Mouse (Mus musculus) MEL (cell line): ENCODE results near the gene Cst3. TPM values are rescaled to one million over a fixed set of nuclear protein-coding genes. Genes with fewer than 3 reads are reported as not detected.

Experiments
- DNase-seq: peaks from one replicate; pipeline ENCODE4 v3.0.0; 2011; ENCODE audit warnings: low read depth, low spot score
- H3K27ac ChIP-seq: 2 replicates; pipeline ENCODE4 v1.5.1; 2012; ENCODE audit warnings: low read depth, mild to moderate bottlenecking, control low read depth, low read length, moderate library complexity; ENCODE audit not compliant: control insufficient read depth
- H3K27me3 ChIP-seq, 2 experiments: fragments of 150-350 bp in 1 of 2; sonication (generic) in 1 of 2; 2 replicates each; pipeline ENCODE4 v1.6.1; 2012; ENCODE audit warnings: low read length in 2 of 2, mild to moderate bottlenecking in 2 of 2, improper control_type of control experiment in 1 of 2, moderate library complexity in 1 of 2; ENCODE audit not compliant: insufficient read depth in 2 of 2, control insufficient read depth in 1 of 2
- H3K36me3 ChIP-seq, 2 experiments: 2 replicates each; pipeline ENCODE4 v1.6.1; 2012 to 2014; ENCODE audit warnings: low read length in 2 of 2, improper control_type of control experiment in 1 of 2, inconsistent platforms in 1 of 2, mild to moderate bottlenecking in 1 of 2; ENCODE audit not compliant: insufficient read depth in 2 of 2, control insufficient read depth in 1 of 2
- H3K4me1 ChIP-seq, 2 experiments: fragments of 150-350 bp in 1 of 2; sonication (generic) in 1 of 2; 2 replicates each; pipeline ENCODE4 v1.6.1; 2012; ENCODE audit warnings: low read length in 2 of 2, improper control_type of control experiment in 1 of 2, mild to moderate bottlenecking in 1 of 2; ENCODE audit not compliant: insufficient read depth in 2 of 2, control insufficient read depth in 1 of 2
- H3K4me3 ChIP-seq, 2 experiments: fragments of 150-350 bp in 1 of 2; sonication (generic) in 1 of 2; 2 replicates each; pipeline ENCODE4 v1.5.1; 2012; ENCODE audit warnings: low read depth in 2 of 2, low read length in 2 of 2, mild to moderate bottlenecking in 2 of 2, moderate library complexity in 2 of 2, control low read depth in 1 of 2, improper control_type of control experiment in 1 of 2; ENCODE audit not compliant: control insufficient read depth in 1 of 2, insufficient read depth in 1 of 2
- H3K79me2 ChIP-seq: 2 replicates; pipeline ENCODE4 v1.6.1; 2012; ENCODE audit warnings: mild to moderate bottlenecking, low read length, moderate library complexity; ENCODE audit not compliant: control insufficient read depth, poor library complexity, insufficient read depth
- H3K9ac ChIP-seq: 2 replicates; pipeline ENCODE4 v1.6.1; 2012; ENCODE audit warnings: low read depth, mild to moderate bottlenecking, control low read depth, low read length, moderate library complexity; ENCODE audit not compliant: control insufficient read depth, poor library complexity, severe bottlenecking
- H3K9me3 ChIP-seq: fragments of 150-350 bp; sonication (generic); replicated peaks from 2 replicates; pipeline ENCODE4 v1.6.1; 2012; ENCODE audit warnings: mild to moderate bottlenecking, low read length, improper control_type of control experiment, moderate library complexity; ENCODE audit not compliant: insufficient read depth
- BHLHE40 ChIP-seq: IDR thresholded peaks from 2 replicates; pipeline ENCODE4 v1.6.1; 2012; ENCODE audit warnings: low read depth, mild to moderate bottlenecking, inconsistent platforms, low read length, improper control_type of control experiment, borderline replicate concordance
- CHD2 ChIP-seq: IDR thresholded peaks from 2 replicates; pipeline ENCODE4 v1.6.1; 2011; ENCODE audit warnings: low read length, improper control_type of control experiment
- CTCF ChIP-seq, 3 experiments: IDR thresholded peaks in 2 of 3; conservative IDR thresholded peaks in 1 of 3; 2 replicates each; pipeline ENCODE4 v1.5.1; 2011 to 2012; ENCODE audit warnings: low read length in 3 of 3, low read depth in 2 of 3, mild to moderate bottlenecking in 2 of 3, improper control_type of control experiment in 1 of 3, inconsistent platforms in 1 of 3, mixed read lengths in 1 of 3, moderate library complexity in 1 of 3; ENCODE audit not compliant: control insufficient read depth in 1 of 3, insufficient read depth in 1 of 3, poor library complexity in 1 of 3, severe bottlenecking in 1 of 3
- ELF1 ChIP-seq: IDR thresholded peaks from 2 replicates; pipeline ENCODE4 v1.6.1; 2014; ENCODE audit warnings: low read depth, mild to moderate bottlenecking, inconsistent platforms, low read length, improper control_type of control experiment, moderate library complexity
- GABPA ChIP-seq: IDR thresholded peaks from 2 replicates; pipeline ENCODE4 v1.6.1; 2012; ENCODE audit warnings: low read depth, mild to moderate bottlenecking, inconsistent platforms, low read length, improper control_type of control experiment, moderate library complexity
- GATA1 ChIP-seq: IDR thresholded peaks from 2 replicates; pipeline ENCODE4 v1.6.1; 2011; ENCODE audit warnings: low read depth, low read length, improper control_type of control experiment
- HCFC1 ChIP-seq: IDR thresholded peaks from 2 replicates; pipeline ENCODE4 v1.6.1; 2012; ENCODE audit warnings: low read depth, mild to moderate bottlenecking, inconsistent platforms, low read length, improper control_type of control experiment, moderate library complexity
- JUND ChIP-seq: IDR thresholded peaks from 2 replicates; pipeline ENCODE4 v1.6.1; 2011; ENCODE audit warnings: low read depth, mild to moderate bottlenecking, improper control_type of control experiment, low read length
- MAFK ChIP-seq: IDR thresholded peaks from 2 replicates; pipeline ENCODE4 v1.6.1; 2011; ENCODE audit warnings: low read depth, mild to moderate bottlenecking, low read length, improper control_type of control experiment, borderline replicate concordance
- MAZ ChIP-seq: IDR thresholded peaks from 2 replicates; pipeline ENCODE4 v1.6.1; 2012; ENCODE audit warnings: low read depth, mild to moderate bottlenecking, inconsistent platforms, low read length, improper control_type of control experiment
- MYB ChIP-seq: IDR thresholded peaks from 2 replicates; pipeline ENCODE4 v1.6.1; 2011; ENCODE audit warnings: mild to moderate bottlenecking, low read depth, low read length, improper control_type of control experiment
- NRF1 ChIP-seq: IDR thresholded peaks from 2 replicates; pipeline ENCODE4 v1.6.1; 2014; ENCODE audit warnings: low read depth, mild to moderate bottlenecking, inconsistent platforms, low read length, improper control_type of control experiment, moderate library complexity; ENCODE audit not compliant: poor library complexity, insufficient read depth, severe bottlenecking
- POLR2A ChIP-seq, 2 experiments: IDR thresholded peaks; 2 replicates each; pipeline ENCODE4 v1.6.1; 2011 to 2012; ENCODE audit warnings: low read length in 2 of 2, mild to moderate bottlenecking in 2 of 2, control low read depth in 1 of 2, improper control_type of control experiment in 1 of 2, low read depth in 1 of 2, moderate library complexity in 1 of 2; ENCODE audit not compliant: control insufficient read depth in 1 of 2, insufficient read depth in 1 of 2, poor library complexity in 1 of 2
- RCOR1 ChIP-seq: IDR thresholded peaks from 2 replicates; pipeline ENCODE4 v1.6.1; 2012; ENCODE audit warnings: low read depth, mild to moderate bottlenecking, inconsistent platforms, low read length, improper control_type of control experiment
- SIN3A ChIP-seq: IDR thresholded peaks from 2 replicates; pipeline ENCODE4 v1.6.1; 2012; ENCODE audit warnings: low read length, improper control_type of control experiment, inconsistent platforms
- UBTF ChIP-seq: IDR thresholded peaks from 2 replicates; pipeline ENCODE4 v1.6.1; 2012; ENCODE audit warnings: low read depth, mild to moderate bottlenecking, inconsistent platforms, low read length, improper control_type of control experiment, moderate library complexity, borderline replicate concordance; ENCODE audit not compliant: insufficient read depth
- USF2 ChIP-seq, 2 experiments: IDR thresholded peaks; 2 replicates each; pipeline ENCODE4 v1.6.1; 2011 to 2012; ENCODE audit warnings: improper control_type of control experiment in 2 of 2, low read length in 2 of 2, borderline replicate concordance in 1 of 2, inconsistent platforms in 1 of 2, low read depth in 1 of 2, mild to moderate bottlenecking in 1 of 2; ENCODE audit not compliant: insufficient read depth in 1 of 2
- polyA plus RNA-seq, 2 experiments: library from polyadenylated mRNA; stranded (reverse) in 1 of 2; unstranded in 1 of 2; fragments of >175 nt in 1 of 2; fragments of >200 nt in 1 of 2; gene quantifications; 2 replicates each; pipeline versions ENCODE4 v1.2.1 to v1.2.4; 2012; ENCODE audit warnings: low replicate concordance in 2 of 2, low read depth in 1 of 2; ENCODE audit not compliant: insufficient read length in 2 of 2, insufficient read depth in 1 of 2, missing spikeins in 1 of 2
- total RNA-seq: library from RNA; depleted of rRNA; stranded (reverse); fragments of 300-350 nt; gene quantifications from 2 replicates; pipeline ENCODE4 v1.2.3, GENCODE M21; 2012

The Cst3 gene
- total and polyA plus RNA-seq, 3 experiments = 114 to 122 TPM; not detected in 1

- Histone ChIP-seq H3K79me2 (no peaks in the 10 kb centered on the region), H3K9ac (no peak overlapping the region), H3K4me3 (no peak overlapping the region), H3K36me3 (no peaks in the 10 kb centered on the region), H3K27ac (no peak overlapping the region), H3K4me1 (no peaks in the 10 kb centered on the region), H3K27me3 (no peaks in the 10 kb centered on the region), H3K9me3 (no peaks in the 10 kb centered on the region)
- TF ChIP-seq MAZ (no peak), HCFC1 (no peak), GATA1 (no peak), CHD2 (no peak), GABPA (no peak), CTCF (IDR thresholded peaks at IDR 0.05 in 2 of 3, conservative IDR thresholded peaks at IDR 0.05 in 1 of 3; ENCODE audit: control insufficient read depth in 1 of 3, insufficient read depth in 1 of 3, low read depth in 2 of 3, low read length in 3 of 3, poor library complexity in 1 of 3, severe bottlenecking in 1 of 3) (no peak), BHLHE40 (no peak), MAFK (no peak), ELF1 (no peak), MYB (no peak)
- DNase-seq = no peak
These were observed 14.0 kb upstream of the Cst3 start for GRCm38 (mm10) chr2:148889331-148890010.

GRCm38 (mm10) chr2:148888872-148889271, 13.4 kb upstream of the Cst3 start:
- TF ChIP-seq JUND (no peak), SIN3A (no peak), RCOR1 (no peak), POLR2A (IDR thresholded peaks at IDR 0.05; ENCODE audit: control insufficient read depth in 1 of 2, insufficient read depth in 1 of 2, low read depth in 1 of 2, low read length in 2 of 2, poor library complexity in 1 of 2) (no peak)
- TF ChIP-seq, all 39 proteins: peak for 0
- no peak for DNase-seq
- Histone ChIP-seq H3K9ac (no peak overlapping the region), H3K4me3 (no peak overlapping the region), H3K4me1 (no peaks in the 10 kb centered on the region), H3K27ac (no peak overlapping the region), H3K27me3 (no peaks in the 10 kb centered on the region), H3K79me2 (no peaks in the 10 kb centered on the region), H3K36me3 (no peaks in the 10 kb centered on the region), H3K9me3 (no peaks in the 10 kb centered on the region)

GRCm38 (mm10) chr2:148884738-148885137, 9.2 kb upstream of the Cst3 start:
- H3K9me3 ChIP-seq = no peaks in the 10 kb centered on the region
- no peak overlapping the region for H3K27ac ChIP-seq
- H3K27me3 ChIP-seq = peaks cover 0 to 2% of the 10 kb centered on the region in 2 experiments; a peak in 2 of 4 replicates
- no peak for TF ChIP-seq CHD2
- TF ChIP-seq MAZ = no peak
- TF ChIP-seq UBTF = no peak
- TF ChIP-seq USF2 (IDR thresholded peaks at IDR 0.05; ENCODE audit: borderline replicate concordance in 1 of 2, insufficient read depth in 1 of 2, low read depth in 1 of 2, low read length in 2 of 2) = no peak
- TF ChIP-seq NRF1 = no peak
- TF ChIP-seq MYB = no peak
- TF ChIP-seq, all 39 proteins: peak for 0
- no peaks in the 10 kb centered on the region for H3K36me3 ChIP-seq
- H3K4me1 ChIP-seq = no peaks in the 10 kb centered on the region
- no peaks in the 10 kb centered on the region for H3K79me2 ChIP-seq
- H3K9ac ChIP-seq = no peak overlapping the region
- no peak for DNase-seq
- no peak overlapping the region for H3K4me3 ChIP-seq
